Mouse (Mus musculus): Measurements from ENCODE around the gene Tmem50b. TPM values are rescaled to one million over a fixed set of nuclear protein-coding genes. Genes with fewer than 3 reads are reported as not detected.
"Not testable (repeated sequence)": the region's sequence is repeated elsewhere in the genome, so short reads cannot be mapped to it uniquely, and the experiment has no call there.

Gene Tmem50b
- total RNA-seq, 2 experiments from 2014 or later = 92.3 to 95.0 TPM

- DNase-seq (ENCODE audit: extremely low spot score in 1 of 2, low spot score in 2 of 2) = no peak
Measured at GRCm38 (mm10) chr16:91548586-91548985, 49.0 kb downstream of the Tmem50b start.

GRCm38 (mm10) chr16:91547974-91548373 is 49.6 kb downstream of the Tmem50b start:
- no peak for DNase-seq (ENCODE audit: extremely low spot score in 1 of 2, low spot score in 2 of 2)
- intact Hi-C loops (cut with DNase I) = no loop called here

More at GRCm38 (mm10) chr16:91548586-91548985, 49.0 kb downstream of the Tmem50b start:
- intact Hi-C loops (cut with DNase I) = no loop called here

GRCm38 (mm10) chr16:91546836-91547741 is 50.5 kb downstream of the Tmem50b start, which contains the start of gene Ifngr2:
Gene Ifngr2 (plus strand): TSS chr16:91547072.
- intact Hi-C loops (cut with DNase I) = no loop called here

DNA sequence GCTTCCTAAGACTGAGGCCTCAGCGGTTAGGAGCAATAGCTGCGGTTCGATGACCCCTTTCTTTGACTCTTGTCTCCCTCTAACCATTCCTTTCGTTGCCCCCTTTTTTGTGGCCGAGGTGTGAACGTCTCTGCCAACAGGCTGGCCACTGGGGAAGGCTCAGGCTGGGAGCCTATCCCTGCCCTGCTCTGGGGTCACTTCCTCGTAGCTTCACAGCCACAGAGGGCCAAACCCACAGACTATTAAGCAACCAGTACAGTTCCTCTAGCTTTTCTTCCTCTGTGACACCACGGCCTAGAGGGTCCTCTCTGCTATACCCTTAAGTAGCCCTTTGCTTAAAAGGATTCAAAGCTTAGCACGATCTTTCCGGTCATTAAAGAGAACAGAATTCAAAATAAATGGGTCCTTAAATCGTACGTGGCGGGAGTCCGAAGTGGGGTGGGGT is 51.2 kb downstream of the Tmem50b start:
- peak in 1 of 2 experiments; percentile 55 for DNase-seq (ENCODE audit: extremely low spot score in 1 of 2, low spot score in 2 of 2)
- intact Hi-C loops (cut with DNase I) = no loop called here

More at GRCm38 (mm10) chr16:91546836-91547741, 50.5 kb downstream of the Tmem50b start, which contains the start of gene Ifngr2:
- peak in 1 of 2 experiments; percentile 82 for DNase-seq (ENCODE audit: extremely low spot score in 1 of 2, low spot score in 2 of 2)

GRCm38 (mm10) chr16:91545597-91546281 is 51.9 kb downstream of the Tmem50b start:
- intact Hi-C loops (cut with DNase I) = no loop called here
- DNase-seq (ENCODE audit: extremely low spot score in 1 of 2, low spot score in 2 of 2) = no peak

DNA sequence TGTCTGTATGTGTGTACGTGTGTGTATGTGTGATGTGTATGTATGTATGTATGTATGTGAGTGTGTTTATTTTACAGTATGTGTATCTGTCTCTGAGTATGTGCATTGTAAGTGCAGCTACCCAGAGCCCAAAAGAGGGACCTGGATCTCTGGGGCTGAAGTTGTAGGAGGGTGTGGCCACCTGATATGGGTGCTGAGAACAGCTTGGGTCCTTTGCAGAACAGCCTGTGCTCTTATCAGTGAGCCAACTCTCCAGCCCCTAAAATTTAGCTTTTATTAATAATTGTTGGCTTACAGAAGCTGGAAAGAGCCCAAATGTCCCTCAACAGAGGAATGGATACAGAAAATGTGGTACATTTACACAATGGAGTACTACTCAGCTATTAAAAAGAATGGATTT is 54.0 kb downstream of the Tmem50b start:
- no peak for DNase-seq (ENCODE audit: extremely low spot score in 1 of 2, low spot score in 2 of 2)
- intact Hi-C loops (cut with DNase I) = no loop called here

- intact Hi-C loops (cut with DNase I) = no loop called here
- DNase-seq (ENCODE audit: extremely low spot score in 1 of 2, low spot score in 2 of 2) = peak; percentile 61 to 63
Measured at GRCm38 (mm10) chr16:91541573-91542081, 56.0 kb downstream of the Tmem50b start.

- no peak for DNase-seq (ENCODE audit: extremely low spot score in 1 of 2, low spot score in 2 of 2)
- intact Hi-C loops (cut with DNase I) = no loop called here
Measured at GRCm38 (mm10) chr16:91538513-91538912, 59.1 kb downstream of the Tmem50b start.

DNA sequence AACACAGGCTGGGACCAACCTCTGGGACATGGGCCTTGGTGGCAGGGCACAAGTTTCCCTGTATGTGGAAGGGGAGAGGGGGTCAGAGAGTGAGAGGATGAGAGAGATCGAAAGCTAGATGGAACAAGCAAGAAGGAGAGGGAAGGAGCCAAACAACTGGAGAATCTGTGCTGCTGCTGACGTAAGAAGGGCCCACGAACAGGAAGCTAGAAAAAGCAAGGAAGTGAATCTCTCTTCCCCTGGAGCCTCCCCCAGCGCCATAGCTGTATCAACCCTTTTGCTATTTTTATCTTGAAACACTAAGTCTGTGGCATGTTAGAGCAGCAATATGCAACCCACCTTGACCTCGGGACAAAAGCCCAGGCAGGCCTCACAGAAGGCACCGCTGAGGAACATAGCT is 59.5 kb downstream of the Tmem50b start:
- DNase-seq (ENCODE audit: extremely low spot score in 1 of 2, low spot score in 2 of 2) = no peak
- intact Hi-C loops (cut with DNase I) = no loop called here

GRCm38 (mm10) chr16:91537065-91537464 is 60.5 kb downstream of the Tmem50b start:
- DNase-seq (ENCODE audit: extremely low spot score in 1 of 2, low spot score in 2 of 2) = no peak
- intact Hi-C loops (cut with DNase I) = no loop called here

DNA sequence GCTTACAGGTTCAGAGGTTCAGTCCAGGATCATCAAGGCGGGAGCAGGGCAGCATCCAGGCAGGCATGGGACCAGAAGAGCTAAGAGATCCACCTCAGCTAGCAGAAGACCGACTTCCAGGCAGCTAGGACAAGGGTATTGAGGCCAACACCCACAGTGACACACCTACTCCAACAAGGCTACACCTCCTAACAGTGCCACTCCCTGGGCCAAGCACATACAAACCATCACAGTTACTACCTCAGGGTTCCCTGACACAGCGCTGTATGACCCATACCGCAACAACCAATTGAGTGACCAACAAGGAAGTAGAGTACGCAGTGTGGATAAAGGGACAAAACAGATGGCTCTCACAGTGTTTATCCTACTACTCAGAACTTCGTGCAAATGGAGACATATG is 61.2 kb downstream of the Tmem50b start:
- DNase-seq (ENCODE audit: extremely low spot score in 1 of 2, low spot score in 2 of 2) = no peak
- intact Hi-C loops (cut with DNase I) = no loop called here

DNA sequence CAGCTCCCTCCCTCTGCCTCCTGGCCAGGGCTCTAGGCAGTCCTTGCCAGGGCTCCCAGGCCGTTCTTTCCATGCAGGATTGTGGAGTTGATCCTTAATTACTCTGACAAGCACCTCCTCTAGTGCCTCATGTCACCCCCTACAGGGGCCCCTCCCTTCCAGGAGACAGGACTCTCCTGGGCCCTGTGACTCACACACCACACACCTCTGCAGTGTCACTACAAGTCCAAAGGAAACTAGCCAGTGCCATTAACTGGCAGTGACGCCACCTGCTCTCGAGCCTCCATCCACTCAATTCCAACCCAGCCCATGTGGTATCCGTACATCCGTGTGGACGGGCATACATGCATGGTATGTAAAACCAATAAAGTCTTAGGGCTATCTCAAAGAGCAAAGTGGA is 62.7 kb downstream of the Tmem50b start:
- DNase-seq (ENCODE audit: extremely low spot score in 1 of 2, low spot score in 2 of 2) = no peak
- intact Hi-C loops (cut with DNase I) = no loop called here

GRCm38 (mm10) chr16:91534477-91534876 is 63.1 kb downstream of the Tmem50b start:
- peak in 1 of 2 experiments; percentile 97 for DNase-seq (ENCODE audit: extremely low spot score in 1 of 2, low spot score in 2 of 2)
- intact Hi-C loops (cut with DNase I) = no loop called here

GRCm38 (mm10) chr16:91533097-91534001 is 64.3 kb downstream of the Tmem50b start:
- intact Hi-C loops (cut with DNase I) = no loop called here
- no peak for DNase-seq (ENCODE audit: extremely low spot score in 1 of 2, low spot score in 2 of 2)

DNA sequence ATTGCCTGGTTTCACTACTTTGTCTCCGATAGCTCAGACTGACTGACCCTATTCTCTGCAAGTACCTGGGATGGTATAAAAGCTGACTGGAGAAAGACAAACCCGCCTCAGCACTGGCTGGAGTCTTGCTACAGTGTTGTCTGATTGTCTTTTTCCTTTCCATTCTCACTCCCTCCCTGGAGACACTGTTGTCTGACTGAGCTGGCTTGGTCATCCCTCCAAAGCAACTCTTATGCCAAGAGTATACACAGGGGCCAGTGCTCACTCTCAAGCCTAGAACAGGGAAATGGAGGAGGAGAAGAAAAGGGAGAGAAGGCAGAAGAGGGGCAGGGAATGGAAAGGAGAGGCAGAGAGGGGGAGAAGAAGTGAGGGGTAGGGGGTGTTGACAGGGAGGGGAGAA is 65.2 kb downstream of the Tmem50b start:
- no peak for DNase-seq (ENCODE audit: extremely low spot score in 1 of 2, low spot score in 2 of 2)
- intact Hi-C loops (cut with DNase I) = no loop called here

DNA sequence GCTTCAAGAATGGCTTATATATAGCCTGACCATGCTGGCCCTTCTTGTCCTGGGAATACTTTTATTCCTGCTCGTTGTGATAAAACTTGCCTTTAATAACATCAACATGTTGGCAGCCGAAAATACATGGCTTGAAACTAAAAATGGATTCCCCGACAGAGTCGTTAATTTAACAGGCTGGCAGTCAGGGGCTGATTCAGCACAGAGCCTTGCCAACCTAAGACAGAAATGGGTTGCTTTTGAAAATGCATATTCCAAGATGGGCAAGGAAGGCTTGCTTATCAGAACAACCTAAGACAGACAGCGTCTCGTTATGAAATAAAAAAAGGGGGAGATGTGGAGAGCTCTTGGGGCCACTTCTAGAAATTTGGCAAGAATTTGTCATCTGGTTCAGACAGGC is 65.7 kb downstream of the Tmem50b start:
- DNase-seq (ENCODE audit: extremely low spot score in 1 of 2, low spot score in 2 of 2) = no peak
- intact Hi-C loops (cut with DNase I) = no loop called here

DNA sequence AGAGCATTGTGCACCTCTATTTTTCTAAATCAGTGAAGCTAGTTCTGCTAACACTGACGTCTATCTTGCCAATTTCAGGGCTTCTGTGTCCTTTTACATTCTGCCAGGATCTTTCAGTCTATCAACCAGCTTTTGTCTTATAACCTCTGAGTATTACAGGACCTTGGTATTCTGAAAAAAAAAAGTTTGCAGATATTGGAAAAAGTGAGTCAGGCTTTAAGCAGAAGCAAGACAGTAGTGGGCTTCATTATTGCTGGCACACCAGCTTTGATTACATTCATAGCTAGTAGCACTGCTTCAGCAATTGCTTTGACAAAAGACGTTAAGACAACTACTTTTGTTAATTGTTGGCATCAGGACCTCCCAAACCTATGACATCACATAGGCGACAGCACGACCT is 66.8 kb downstream of the Tmem50b start:
- intact Hi-C loops (cut with DNase I); DNase-seq (ENCODE audit: extremely low spot score in 1 of 2, low spot score in 2 of 2): not testable (repeated sequence)

DNA sequence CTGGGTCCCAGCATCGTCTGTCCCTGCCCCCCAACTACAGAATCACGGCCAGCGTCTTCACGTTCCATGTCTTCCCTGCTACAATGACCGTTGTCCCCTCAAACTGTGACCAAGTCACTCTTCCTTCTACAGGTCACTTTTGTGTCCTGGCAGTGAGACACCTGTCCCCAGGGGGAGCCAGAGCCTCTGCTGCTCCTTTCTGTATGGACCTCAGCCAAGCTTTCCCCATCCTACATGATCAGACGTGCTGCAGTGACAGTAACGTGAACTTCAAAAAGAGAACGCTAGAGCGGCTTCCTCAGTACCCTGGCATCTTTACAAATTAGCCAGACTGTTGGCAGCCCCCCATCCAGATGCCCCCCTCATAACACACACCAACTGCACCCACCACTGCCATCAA is 69.0 kb downstream of the Tmem50b start:
- DNase-seq (ENCODE audit: extremely low spot score in 1 of 2, low spot score in 2 of 2) = no peak
- intact Hi-C loops (cut with DNase I) = no loop called here

GRCm38 (mm10) chr16:91527500-91527899 is 70.1 kb downstream of the Tmem50b start:
- DNase-seq (ENCODE audit: extremely low spot score in 1 of 2, low spot score in 2 of 2) = no peak
- intact Hi-C loops (cut with DNase I) = no loop called here
